Mouse (Mus musculus) heart, postnatal 0 days (tissue): ENCODE measurements around the gene Ccr10.

Experiments used
- CTCF ChIP-seq: IDR thresholded peaks from 2 replicates; pipeline ENCODE4 v1.5.1; 2016; ENCODE audit warnings: antibody characterized with exemption, control low read depth, low read depth
- EP300 ChIP-seq: IDR thresholded peaks from 2 replicates; pipeline ENCODE4 v1.6.1; 2016; ENCODE audit warnings: antibody characterized with exemption, low read depth

GRCm38 (mm10) chr11:101199555-101199954 is 24.3 kb upstream of the Ccr10 start:
- TF ChIP-seq CTCF: no peak
- no peak for TF ChIP-seq EP300
